Mouse (Mus musculus) common myeloid progenitor, adult 5-6 weeks (primary cell): ENCODE measurements at regions not wholly inside any gene's neighbourhood (a gene's known extent, or its start where the extent isn't known, plus 50 kb on each side); places are given as distances from the start of the nearest gene placed in this dataset.
A peak's percentile ranks its signal among the peaks of the same experiment; 100 is the strongest.

Experiments used
- ATAC-seq: replicated peaks from 2 replicates; pipeline ENCODE4 v1.8.0; 2016; ENCODE audit warnings: low read depth, mild to moderate bottlenecking, moderate TSS enrichment, inconsistent platforms; ENCODE audit not compliant: poor library complexity, severe bottlenecking

DNA sequence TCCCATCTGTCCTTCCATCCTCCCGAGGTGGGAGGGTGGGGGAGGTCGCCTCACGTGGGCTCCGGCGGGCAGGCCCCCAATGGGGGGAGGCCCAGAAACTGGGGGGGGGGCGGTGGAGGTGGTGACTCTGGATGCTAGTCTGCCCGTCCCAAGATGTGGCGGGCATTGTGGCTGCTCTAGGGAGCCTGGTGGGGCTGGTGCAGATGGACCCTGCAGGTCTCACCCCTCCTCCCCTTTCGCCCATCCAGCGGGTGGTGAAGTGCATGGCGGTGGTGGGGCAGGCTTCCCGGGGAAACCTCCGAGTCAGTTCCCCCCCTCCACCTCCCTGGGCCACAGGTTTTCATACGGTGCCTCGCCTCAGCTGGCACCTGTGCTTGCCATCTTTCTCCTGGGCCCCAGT, 88.6 kb downstream of the Inhba start:
- ATAC-seq, result no peak

GRCm38 (mm10) chr13:16114837-16115236, 103.2 kb downstream of the Inhba start:
- peak; percentile 32; the same call in 1 of the 2 replicates for ATAC-seq

- no peak for ATAC-seq
These were observed 135.0 kb downstream of the Inhba start for GRCm38 (mm10) chr13:16146686-16147085.

DNA sequence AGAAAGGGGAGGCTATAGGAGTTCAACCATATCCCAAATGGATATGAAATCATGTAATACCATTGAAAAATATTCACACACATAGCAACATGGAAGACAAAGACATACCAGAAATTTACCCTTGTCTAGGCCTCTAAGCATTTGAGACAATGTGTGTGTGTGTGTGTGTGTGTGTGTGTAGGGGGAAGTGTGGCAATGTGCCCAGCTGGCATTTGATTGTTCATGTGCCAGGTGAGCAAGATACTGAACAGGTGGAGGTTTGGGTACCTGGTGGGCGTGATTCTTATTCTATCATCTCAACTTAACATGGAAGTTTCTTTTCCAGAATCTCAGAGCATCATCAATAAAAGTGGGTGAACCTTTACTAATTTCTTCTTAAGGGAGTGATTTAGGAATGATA, 143.3 kb downstream of the Inhba start:
- ATAC-seq, result no peak

- ATAC-seq, result no peak
These were observed 153.7 kb downstream of the Inhba start for GRCm38 (mm10) chr13:16165204-16165894.

GRCm38 (mm10) chr13:16196692-16197091, 185.0 kb downstream of the Inhba start:
- no peak for ATAC-seq

GRCm38 (mm10) chr13:16200046-16200445, 188.4 kb downstream of the Inhba start:
- 0 out of 2 replicates have a peak, but pooled peaks have one; percentile 29 for ATAC-seq

GRCm38 (mm10) chr13:16203147-16203546, 191.5 kb downstream of the Inhba start:
- no peak for ATAC-seq

DNA sequence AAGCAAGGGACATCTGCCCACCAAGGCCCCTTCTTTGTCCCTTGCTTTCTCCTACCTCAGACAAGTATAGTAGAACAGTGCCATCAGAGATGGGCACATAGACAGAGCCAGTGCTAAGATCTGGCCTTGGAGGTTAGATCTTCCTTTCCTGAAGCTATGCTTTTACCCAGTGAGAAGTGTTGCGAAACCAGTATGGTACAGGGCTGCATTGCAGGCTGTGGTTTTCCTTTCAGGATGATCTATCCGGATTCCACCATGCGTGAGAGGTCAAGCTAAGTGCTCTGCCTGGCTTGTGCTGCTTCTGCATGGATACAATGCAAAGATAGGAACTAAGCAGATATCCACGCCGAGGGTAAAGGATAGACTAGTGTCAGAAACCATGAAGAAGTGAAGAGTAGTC, 192.4 kb downstream of the Inhba start:
- peak; percentile 86 for ATAC-seq

GRCm38 (mm10) chr13:16211482-16211881, 199.8 kb downstream of the Inhba start:
- ATAC-seq, result no peak

DNA sequence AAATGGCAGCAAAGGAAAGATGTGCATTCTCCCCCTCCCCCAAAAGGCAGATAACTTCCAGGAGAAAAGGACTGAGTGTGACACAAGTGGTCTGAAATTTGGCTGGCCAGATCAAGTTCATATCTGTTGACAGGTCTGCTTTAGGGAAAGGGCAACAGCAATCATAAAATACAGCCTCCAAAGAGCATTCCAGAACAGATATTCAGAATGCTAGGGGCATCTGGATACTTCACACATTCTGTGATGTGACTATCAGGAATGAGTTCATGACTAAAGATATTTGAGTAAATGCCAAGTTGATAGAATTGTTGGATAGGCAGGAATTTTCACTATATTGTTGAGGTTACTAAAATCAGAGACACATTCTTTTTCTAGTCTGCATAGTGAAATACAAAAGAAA, 208.2 kb downstream of the Inhba start:
- ATAC-seq, result no peak

DNA sequence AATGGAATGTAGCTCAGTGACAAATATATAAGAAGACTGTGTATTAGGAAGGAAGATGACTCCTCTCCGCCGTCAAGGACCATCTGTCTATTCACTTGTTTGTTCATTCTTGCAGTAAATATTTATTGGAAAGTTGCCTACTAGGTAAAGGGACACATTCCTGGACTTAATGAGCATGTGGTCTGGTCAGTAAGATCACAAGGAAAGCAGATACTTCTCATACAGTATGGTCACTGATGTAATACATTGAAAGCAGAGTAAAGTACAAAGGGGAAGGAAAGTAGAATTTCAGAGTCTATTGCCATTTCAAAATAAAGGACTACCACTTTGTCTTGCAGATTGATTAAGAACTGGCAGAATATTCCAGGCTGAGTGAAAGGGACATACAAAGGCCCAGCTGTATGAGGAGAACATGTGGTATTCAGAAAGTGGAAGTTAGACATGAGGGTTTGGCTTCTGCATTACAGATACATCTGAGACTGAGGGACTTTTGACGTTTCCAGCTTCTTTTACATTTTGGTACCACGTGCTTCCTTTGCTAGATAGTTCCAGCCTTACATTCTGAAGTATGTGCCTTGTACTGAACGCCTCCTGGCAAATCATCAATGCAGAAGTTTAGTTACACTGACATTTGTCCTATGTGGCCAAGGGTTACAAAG, 211.4 kb downstream of the Inhba start:
- no peak for ATAC-seq

- ATAC-seq, result peak; percentile 98
These were observed 249.5 kb downstream of the Inhba start for GRCm38 (mm10) chr13:16261145-16261544.

- no peak for ATAC-seq
These were observed 268.3 kb downstream of the Inhba start for GRCm38 (mm10) chr13:16279974-16280373.

GRCm38 (mm10) chr13:16280742-16281141, 269.1 kb downstream of the Inhba start:
- peak; percentile 69 for ATAC-seq

DNA sequence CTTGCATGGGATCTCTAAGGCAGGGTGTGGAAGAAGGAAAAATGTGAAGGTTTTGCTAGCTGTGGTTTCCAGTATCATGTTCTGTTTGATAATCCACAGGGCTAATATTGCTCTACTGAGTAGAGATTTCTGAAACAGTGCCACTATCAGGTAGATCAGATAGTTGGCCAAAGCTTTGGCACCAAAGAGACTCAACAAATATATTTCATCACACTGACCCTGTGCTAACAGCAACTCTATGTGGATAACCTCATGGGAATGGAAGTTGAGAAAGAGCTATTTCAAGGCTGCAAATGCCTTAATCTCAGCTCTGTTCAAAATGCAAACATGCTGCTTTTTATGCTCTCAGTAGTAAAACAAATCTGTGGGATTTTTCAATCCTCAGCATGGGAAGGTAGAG, 270.1 kb downstream of the Inhba start:
- ATAC-seq, result no peak

GRCm38 (mm10) chr13:16282230-16282629, 270.6 kb downstream of the Inhba start:
- no peak for ATAC-seq

DNA sequence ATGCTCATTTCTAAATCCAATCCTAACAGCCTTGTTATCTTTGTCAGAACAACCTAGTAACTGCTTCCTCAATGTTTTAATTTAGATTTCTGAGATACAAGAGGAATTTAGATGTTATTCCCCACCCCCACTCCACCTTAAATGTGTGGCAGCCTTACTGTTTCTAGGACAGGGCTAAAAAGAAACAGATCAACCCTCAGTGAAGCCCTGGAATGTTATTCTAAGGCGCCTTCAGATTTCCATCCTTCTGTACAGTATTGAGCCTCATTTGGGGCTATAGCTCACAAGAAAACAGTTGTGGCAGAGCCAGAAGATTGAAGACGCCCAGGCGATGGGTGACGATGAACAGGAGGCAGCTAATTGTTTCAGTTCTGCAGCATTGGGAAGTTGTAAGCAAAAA, 271.7 kb downstream of the Inhba start:
- ATAC-seq, result no peak

DNA sequence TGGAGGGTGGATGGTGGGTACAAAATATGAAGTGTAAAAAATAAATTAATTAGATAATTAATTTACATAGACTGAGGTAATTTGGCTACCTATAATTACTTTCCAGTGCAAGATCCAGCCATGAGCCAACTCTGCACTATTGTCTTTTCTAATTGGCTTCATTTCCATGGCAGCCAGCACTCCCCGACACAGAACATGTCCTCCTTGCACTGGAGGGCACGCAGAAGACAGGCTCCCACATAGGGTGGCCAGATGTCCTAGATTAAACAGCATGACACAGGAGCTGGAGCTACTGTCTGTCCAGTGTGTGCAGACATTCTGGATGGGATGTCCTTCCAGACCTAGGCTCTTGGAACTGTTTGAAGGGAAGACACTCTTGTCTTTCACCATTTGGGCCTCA, 278.0 kb downstream of the Inhba start:
- no peak for ATAC-seq

DNA sequence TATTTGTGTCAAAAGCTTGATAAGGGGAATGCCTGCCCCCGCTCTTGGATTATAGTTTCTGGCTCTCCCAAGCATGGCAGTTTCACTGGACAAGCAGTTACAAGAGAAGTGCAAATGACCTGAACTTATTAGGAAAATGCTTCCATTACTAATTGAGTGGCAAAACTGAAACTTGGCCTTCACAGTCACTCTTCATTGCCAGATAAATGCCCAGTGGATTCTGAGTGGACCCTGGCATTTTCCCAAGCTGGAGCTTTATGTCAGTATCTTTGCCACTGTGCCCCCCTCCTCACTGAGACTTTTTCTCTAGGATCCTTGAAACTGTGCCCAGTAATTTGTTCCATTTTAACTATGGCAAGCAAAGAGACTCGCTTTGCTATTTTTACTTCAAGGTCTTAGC, 279.1 kb downstream of the Inhba start:
- no peak for ATAC-seq

DNA sequence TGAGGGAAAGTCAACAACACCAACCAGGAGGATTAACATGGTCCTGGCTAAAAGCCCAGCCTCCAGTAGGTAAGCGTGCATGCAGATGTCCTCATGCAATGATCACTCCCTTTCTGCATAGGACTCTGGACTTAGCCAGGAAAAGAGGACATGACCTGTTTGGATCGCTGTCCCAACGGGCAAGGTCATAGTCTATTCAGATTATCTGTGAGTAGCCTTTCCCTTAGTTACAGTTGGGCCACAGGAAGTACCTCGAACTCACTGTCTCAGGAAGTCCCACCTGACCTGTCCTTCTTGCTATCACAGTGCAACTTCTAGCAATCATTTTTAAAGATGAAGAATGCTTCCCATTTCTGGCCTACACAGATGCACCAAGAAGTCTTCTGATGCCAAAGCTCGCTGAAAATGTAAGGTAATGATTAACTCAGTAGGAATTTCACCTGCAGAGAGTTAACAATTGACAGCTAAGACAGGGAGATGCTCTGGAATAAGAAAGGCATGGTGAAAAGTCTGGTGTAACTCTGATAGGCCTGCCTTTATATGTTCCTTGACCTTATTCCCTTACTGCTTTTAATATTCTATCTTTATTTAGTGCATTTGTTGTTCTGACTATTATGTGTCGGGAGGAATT, 280.1 kb downstream of the Inhba start:
- no peak for ATAC-seq
